Mouse (Mus musculus) heart, embryonic 12.5 days (tissue): ENCODE measurements at regions not wholly inside any gene's neighbourhood (a gene's known extent, or its start where the extent isn't known, plus 50 kb on each side); places are given as distances from the start of the nearest gene placed in this dataset.

ENCODE experiments used
- ATAC-seq: fragments of 200-750 bp; cut with Nextera tagmentation; 2 replicates; pipeline ENCODE4 v1.8.0; 2017; ENCODE audit warnings: moderate TSS enrichment, moderate library complexity; ENCODE audit not compliant: insufficient number of reproducible peaks, low FRiP score
- H3K27ac ChIP-seq: fragments of 300-500 bp; sonication (generic); 2 replicates; pipeline ENCODE4 v1.5.1; 2016; ENCODE audit warnings: mild to moderate bottlenecking, moderate library complexity; ENCODE audit not compliant: poor library complexity, severe bottlenecking
- H3K27me3 ChIP-seq: fragments of 300-500 bp; sonication (generic); replicated peaks from 2 replicates; pipeline ENCODE4 v1.6.1; 2016; ENCODE audit warnings: mild to moderate bottlenecking, moderate library complexity
- H3K36me3 ChIP-seq: fragments of 300-500 bp; sonication (generic); 2 replicates; pipeline ENCODE4 v1.6.1; 2016; ENCODE audit warnings: mild to moderate bottlenecking, moderate library complexity
- H3K4me1 ChIP-seq: fragments of 300-500 bp; sonication (generic); replicated peaks from 2 replicates; pipeline ENCODE4 v1.6.1; 2016; ENCODE audit warnings: mild to moderate bottlenecking
- H3K4me2 ChIP-seq: fragments of 300-500 bp; sonication (generic); 2 replicates; pipeline ENCODE4 v1.6.1; 2016; ENCODE audit warnings: mild to moderate bottlenecking, moderate library complexity
- H3K4me3 ChIP-seq: fragments of 300-500 bp; sonication (generic); 2 replicates; pipeline ENCODE4 v1.5.1; 2016; ENCODE audit warnings: mild to moderate bottlenecking
- H3K9ac ChIP-seq: fragments of 300-500 bp; sonication (generic); 2 replicates; pipeline ENCODE4 v1.6.1; 2016; ENCODE audit warnings: mild to moderate bottlenecking, moderate library complexity
- H3K9me3 ChIP-seq: fragments of 300-500 bp; sonication (generic); replicated peaks from 2 replicates; pipeline ENCODE4 v1.6.1; 2016; ENCODE audit warnings: mild to moderate bottlenecking, moderate library complexity
- WGBS: fragments of 180-500 bp; shearing (Covaris S2); methylation state at CpG from one replicate; pipeline ENCODE4 v1.1.7; 2016; 5-methylcytosine and 5-hydroxymethylcytosine counted together

DNA sequence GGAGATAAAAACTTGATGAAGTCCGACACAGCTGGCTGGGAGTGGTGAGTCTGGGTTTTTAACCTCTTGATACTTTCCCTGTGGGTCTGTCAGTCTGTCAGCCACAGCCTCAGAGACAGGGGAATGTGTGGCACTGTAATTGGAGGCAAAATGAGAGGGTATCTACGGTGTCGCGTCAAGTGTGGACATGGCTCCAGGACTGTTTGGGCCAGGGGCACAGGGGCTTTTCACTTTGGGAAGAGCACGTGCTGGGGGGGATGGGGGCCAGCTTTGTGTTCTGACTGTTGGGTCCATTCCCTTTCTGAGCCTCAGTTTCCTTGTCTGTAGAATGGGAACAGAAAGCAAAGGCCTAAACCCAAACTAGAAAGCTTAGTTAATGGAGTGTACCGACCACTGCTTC, 51.5 kb upstream of the Ppara start:
- H3K9ac ChIP-seq = no peak overlapping the region
- 81% methylated on average over 6 of the region's 6 CpGs for WGBS
- no peak overlapping the region for H3K4me2 ChIP-seq
- no peak overlapping the region for H3K27ac ChIP-seq
- H3K9me3 ChIP-seq = no peaks in the 10 kb centered on the region
- no peak for ATAC-seq
- H3K27me3 ChIP-seq = peaks cover 28% of the 10 kb centered on the region
- H3K4me3 ChIP-seq = no peak overlapping the region
- peaks cover 11% of the 10 kb centered on the region; the same call in 1 of the 2 replicates for H3K36me3 ChIP-seq
- peaks cover 11% of the 10 kb centered on the region; the same call in 1 of the 2 replicates for H3K4me1 ChIP-seq

DNA sequence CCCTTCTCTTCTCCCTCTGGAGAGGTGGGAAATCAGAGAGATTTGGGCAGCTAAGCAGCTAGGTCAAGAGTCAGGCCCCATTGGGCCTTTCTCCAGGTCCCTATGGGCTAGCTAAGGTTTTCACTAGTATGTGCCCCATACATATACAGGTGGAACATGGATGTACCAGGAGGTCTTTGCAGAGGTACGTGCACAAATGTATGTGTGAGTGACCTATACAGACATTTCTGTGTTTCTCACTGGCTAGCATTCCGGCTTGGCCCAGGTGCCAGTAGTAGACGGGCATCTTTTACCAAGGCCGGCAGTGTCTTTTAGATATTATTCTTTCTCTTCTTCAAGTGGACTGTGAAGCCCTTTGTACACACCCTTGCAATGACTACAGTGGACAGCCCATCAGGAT, 51.1 kb upstream of the Ppara start:
- Histone ChIP-seq H3K9me3 (no peaks in the 10 kb centered on the region), H3K27ac (no peak overlapping the region), H3K4me1 (peaks cover 11% of the 10 kb centered on the region; the same call in 1 of the 2 replicates), H3K27me3 (peaks cover 23% of the 10 kb centered on the region; the same call in 1 of the 2 replicates), H3K4me2 (no peak overlapping the region), H3K4me3 (no peak overlapping the region), H3K36me3 (peaks cover 9% of the 10 kb centered on the region; the same call in 1 of the 2 replicates), H3K9ac (no peak overlapping the region)
- no peak for ATAC-seq
- 89% methylated on average over 4 of the region's 4 CpGs for WGBS

DNA sequence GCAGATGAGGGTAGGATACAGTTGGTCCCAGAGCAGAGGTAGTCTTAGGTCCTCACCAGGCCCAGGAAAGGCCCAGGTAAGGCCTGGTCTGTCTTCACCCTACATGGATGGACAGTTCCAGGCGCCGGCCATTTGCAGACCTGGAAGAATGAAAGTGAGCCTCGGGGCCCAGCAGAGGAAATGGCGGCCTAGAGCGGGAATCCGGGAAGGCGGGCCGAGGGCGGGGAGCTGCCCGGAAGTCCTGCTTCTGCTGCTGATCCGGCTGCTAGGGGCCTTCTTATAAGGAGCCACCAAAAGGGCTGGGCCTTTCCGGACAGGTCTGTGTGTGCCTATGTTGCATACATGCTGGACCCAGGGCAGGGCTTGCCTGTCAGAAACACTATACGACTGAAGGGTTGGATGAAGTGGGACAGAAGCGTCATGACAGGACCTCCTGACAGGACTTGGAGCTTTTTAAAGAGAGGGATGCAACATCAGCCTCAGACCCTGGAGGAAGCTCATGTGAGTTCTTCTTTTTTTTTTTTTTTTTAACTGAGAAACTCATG, 50.5 kb upstream of the Ppara start:
- Histone ChIP-seq H3K4me2 (no peak overlapping the region), H3K36me3 (peaks cover 9% of the 10 kb centered on the region; the same call in 1 of the 2 replicates), H3K9ac (no peak overlapping the region), H3K9me3 (no peaks in the 10 kb centered on the region), H3K4me3 (no peak overlapping the region), H3K4me1 (peaks cover 11% of the 10 kb centered on the region; the same call in 1 of the 2 replicates), H3K27ac (no peak overlapping the region), H3K27me3 (peaks cover 18% of the 10 kb centered on the region; the same call in 1 of the 2 replicates)
- no peak for ATAC-seq
- WGBS = 81% methylated on average over 14 of the region's 14 CpGs

DNA sequence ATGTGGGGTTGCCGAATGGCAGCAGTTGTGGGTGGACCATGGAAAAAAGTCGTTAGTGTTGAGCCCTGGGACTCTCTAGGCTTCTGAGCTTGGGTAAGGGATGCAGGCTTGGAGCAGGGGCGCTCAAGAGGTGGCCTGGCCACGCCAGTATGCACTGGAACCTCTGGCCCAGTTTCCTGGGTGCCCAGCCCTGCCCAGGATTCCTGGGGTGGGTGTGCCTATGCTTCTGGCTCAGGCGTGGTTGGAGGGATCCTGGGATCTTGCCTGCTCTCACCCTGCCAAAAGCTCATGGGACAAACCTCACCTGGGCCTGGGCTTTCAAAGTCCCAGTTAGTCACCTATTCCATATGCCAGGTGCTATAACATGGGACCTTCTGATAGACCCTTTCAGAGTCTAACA, 49.9 kb upstream of the Ppara start:
- Histone ChIP-seq H3K36me3 (peaks cover 9% of the 10 kb centered on the region; the same call in 1 of the 2 replicates), H3K4me1 (peaks cover 11% of the 10 kb centered on the region; the same call in 1 of the 2 replicates)

More for the DNA sequence above, 49.9 kb upstream of the Ppara start:
- Histone ChIP-seq H3K4me2 (no peak overlapping the region), H3K9me3 (no peaks in the 10 kb centered on the region), H3K27ac (no peak overlapping the region), H3K4me3 (no peak overlapping the region), H3K9ac (no peak overlapping the region), H3K27me3 (peaks cover 15% of the 10 kb centered on the region; the same call in 1 of the 2 replicates)
- WGBS = 64% methylated on average over 5 of the region's 5 CpGs
- no peak for ATAC-seq
